Mouse (Mus musculus): Measurements from ENCODE around the gene Ube2dnl2. TPM values are rescaled to one million over a fixed set of nuclear protein-coding genes. Genes with fewer than 3 reads are reported as not detected.

Ube2dnl2 gene
- total RNA-seq (2017): not detected in 2 replicates

- no peak for ATAC-seq (ENCODE audit: extremely low read depth, insufficient number of reproducible peaks, low FRiP score, poor library complexity, severe bottlenecking)
Observed at GRCm38 (mm10) chrX:114907282-114907681, at the start of gene Ube2dnl2. TSS of gene Ube2dnl2 (plus strand) at chrX:114907582.

DNA sequence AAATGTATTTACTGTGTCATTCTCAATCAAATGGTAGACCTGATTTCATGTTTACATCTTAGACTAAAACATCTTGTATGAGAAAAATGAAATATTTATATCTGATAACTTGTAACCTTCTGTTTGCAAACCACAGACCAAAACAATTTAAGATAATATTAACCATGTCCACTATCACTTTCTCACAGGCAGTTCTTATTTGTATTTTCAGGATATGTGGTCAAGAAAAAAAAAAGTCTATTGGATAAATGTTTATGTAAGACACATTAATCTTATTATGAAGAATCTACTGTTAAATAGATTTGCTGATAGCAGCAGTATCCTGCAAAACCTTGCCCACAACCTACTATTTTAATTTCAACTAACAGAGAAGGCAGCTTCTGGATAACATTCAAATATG, 11.9 kb upstream of the Ube2dnl2 start:
- ATAC-seq (ENCODE audit: extremely low read depth, insufficient number of reproducible peaks, low FRiP score, poor library complexity, severe bottlenecking): no peak

GRCm38 (mm10) chrX:114897506-114897905, 9.9 kb upstream of the Ube2dnl2 start:
- no peak for ATAC-seq (ENCODE audit: extremely low read depth, insufficient number of reproducible peaks, low FRiP score, poor library complexity, severe bottlenecking)

DNA sequence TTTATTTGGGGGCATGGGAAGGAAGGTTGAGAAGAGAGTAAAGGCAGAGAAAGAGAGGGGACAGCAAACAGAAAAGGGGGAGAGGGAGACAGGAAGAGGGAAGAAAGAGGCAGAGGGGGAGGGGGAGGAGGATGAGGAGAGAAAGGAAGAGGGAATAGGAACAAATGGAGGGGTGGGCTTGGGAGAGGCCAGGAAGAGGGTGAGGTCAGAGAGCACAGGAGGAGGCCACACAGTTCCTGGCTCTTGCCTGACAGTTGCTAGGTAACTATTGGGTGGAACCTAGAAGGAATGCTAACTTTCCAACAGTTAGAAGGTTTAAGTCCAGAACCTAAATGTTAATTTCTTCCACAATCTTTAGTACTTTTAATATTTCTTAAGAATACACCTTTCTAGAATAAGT, 4.0 kb upstream of the Ube2dnl2 start:
- no peak for ATAC-seq (ENCODE audit: extremely low read depth, insufficient number of reproducible peaks, low FRiP score, poor library complexity, severe bottlenecking)

DNA sequence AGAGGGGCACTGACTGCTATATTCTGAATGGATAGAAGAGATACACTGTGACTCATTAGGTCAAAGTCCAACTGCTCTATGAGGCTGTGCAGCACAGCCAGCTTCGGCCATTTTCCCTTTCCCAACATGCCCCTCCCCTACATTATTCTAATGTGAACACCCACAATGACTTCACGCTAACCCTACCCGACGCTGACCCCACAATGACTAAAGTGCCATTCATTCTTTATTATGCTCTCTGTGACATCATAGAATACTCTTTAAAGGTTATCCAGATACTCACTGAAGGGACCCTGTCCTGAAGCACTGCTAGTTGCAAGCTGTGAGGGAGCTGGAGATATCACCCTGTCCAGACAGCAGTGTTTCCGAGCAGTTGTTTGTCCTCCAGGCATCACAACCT, 2.7 kb upstream of the Ube2dnl2 start, which contains the start of gene Ube2dnl1:
Ube2dnl1 (plus strand) TSS at position 301 of the 400 bp plus-strand sequence.
- ATAC-seq (ENCODE audit: extremely low read depth, insufficient number of reproducible peaks, low FRiP score, poor library complexity, severe bottlenecking): no peak

- no peak for ATAC-seq (ENCODE audit: extremely low read depth, insufficient number of reproducible peaks, low FRiP score, poor library complexity, severe bottlenecking)
Observed at GRCm38 (mm10) chrX:114955066-114955465, 47.7 kb downstream of the Ube2dnl2 start.

Other genes with a start within 250 kb of the Ube2dnl2 start
- gene Ube2dnl1, start 2.6 kb upstream of the Ube2dnl2 start, total RNA-seq (2017): not detected in 2 replicates